Mouse (Mus musculus): ENCODE data around the gene Anapc7. TPM values are rescaled to one million over a fixed set of nuclear protein-coding genes. Genes with fewer than 3 reads are reported as not detected.

The Anapc7 gene
- polyA plus RNA-seq, 1 experiment from 2014 or later: 46.9 TPM

- Histone ChIP-seq H3K9me3 (replicated peaks) (no peaks in the 10 kb centered on the region), H3K4me1 (peaks cover 7% of the 10 kb centered on the region; the same call in 1 of the 2 replicates), H3K36me3 (peaks cover 99% of the 10 kb centered on the region), H3K4me2 (no peak overlapping the region), H3K9ac (no peak overlapping the region), H3K27me3 (no peaks in the 10 kb centered on the region), H3K27ac (no peak overlapping the region), H3K4me3 (replicated peaks) (no peak overlapping the region)
- 84% methylated on average over 4 of the region's 4 CpGs for WGBS
- no peak for ATAC-seq (replicated peaks; ENCODE audit: low FRiP score)
Observed at GRCm38 (mm10) chr5:122434541-122434940, 13.0 kb downstream of the Anapc7 start.

- H3K4me2 ChIP-seq: no peak overlapping the region
- peak overlapping the region; percentile 74 for H3K27ac ChIP-seq
- ATAC-seq (replicated peaks; ENCODE audit: low FRiP score): 0 out of 2 replicates have a peak, but pooled peaks have one; percentile 46
- no peak overlapping the region for H3K4me3 ChIP-seq (replicated peaks)
- H3K36me3 ChIP-seq: peaks cover 100% of the 10 kb centered on the region
- no peaks in the 10 kb centered on the region for H3K9me3 ChIP-seq (replicated peaks)
- no peak overlapping the region for H3K9ac ChIP-seq
- WGBS: 72% methylated on average over 19 of the region's 19 CpGs
- peaks cover 7% of the 10 kb centered on the region; the same call in 1 of the 2 replicates for H3K4me1 ChIP-seq
- no peaks in the 10 kb centered on the region for H3K27me3 ChIP-seq
Observed at GRCm38 (mm10) chr5:122439400-122440094, 18.1 kb downstream of the Anapc7 start.

GRCm38 (mm10) chr5:122440095-122440630 is 18.7 kb downstream of the Anapc7 start:
- H3K36me3 ChIP-seq: peaks cover 100% of the 10 kb centered on the region
- no peaks in the 10 kb centered on the region for H3K27me3 ChIP-seq
- H3K4me1 ChIP-seq: peaks cover 7% of the 10 kb centered on the region; the same call in 1 of the 2 replicates
- no peak for ATAC-seq (replicated peaks; ENCODE audit: low FRiP score)
- no peak overlapping the region for H3K4me3 ChIP-seq (replicated peaks)
- no peak overlapping the region for H3K4me2 ChIP-seq
- H3K9ac ChIP-seq: no peak overlapping the region
- no peaks in the 10 kb centered on the region for H3K9me3 ChIP-seq (replicated peaks)
- peak overlapping the region; percentile 74 for H3K27ac ChIP-seq
- 91% methylated on average over 12 of the region's 12 CpGs for WGBS

GRCm38 (mm10) chr5:122444492-122444891 is 23.0 kb downstream of the Anapc7 start:
- no peak for ATAC-seq (replicated peaks; ENCODE audit: low FRiP score)
- WGBS: 91% methylated on average over 10 of the region's 10 CpGs
- Histone ChIP-seq H3K9me3 (replicated peaks) (no peaks in the 10 kb centered on the region), H3K4me1 (peaks cover 1% of the 10 kb centered on the region; the same call in 1 of the 2 replicates), H3K4me2 (no peak overlapping the region), H3K4me3 (replicated peaks) (no peak overlapping the region), H3K27ac (no peak overlapping the region), H3K9ac (no peak overlapping the region), H3K27me3 (no peaks in the 10 kb centered on the region), H3K36me3 (peaks cover 87% of the 10 kb centered on the region)

- 87% methylated on average over 11 of the region's 11 CpGs for WGBS
- ATAC-seq (replicated peaks; ENCODE audit: low FRiP score): no peak
- H3K4me2 ChIP-seq: no peak overlapping the region
- no peaks in the 10 kb centered on the region for H3K27me3 ChIP-seq
- no peaks in the 10 kb centered on the region for H3K9me3 ChIP-seq (replicated peaks)
- H3K36me3 ChIP-seq: peaks cover 81% of the 10 kb centered on the region
- H3K9ac ChIP-seq: no peak overlapping the region
- H3K27ac ChIP-seq: no peak overlapping the region
- no peak overlapping the region for H3K4me3 ChIP-seq (replicated peaks)
- H3K4me1 ChIP-seq: no peaks in the 10 kb centered on the region
Observed at GRCm38 (mm10) chr5:122445051-122445610, 23.6 kb downstream of the Anapc7 start.

GRCm38 (mm10) chr5:122447857-122448256 is 26.4 kb downstream of the Anapc7 start:
- ATAC-seq (replicated peaks; ENCODE audit: low FRiP score): no peak
- no peaks in the 10 kb centered on the region for H3K9me3 ChIP-seq (replicated peaks)
- no peak overlapping the region for H3K4me3 ChIP-seq (replicated peaks)
- peaks cover 66% of the 10 kb centered on the region for H3K36me3 ChIP-seq
- no peak overlapping the region for H3K27ac ChIP-seq
- WGBS: 80% methylated on average over 8 of the region's 8 CpGs
- H3K27me3 ChIP-seq: no peaks in the 10 kb centered on the region
- no peak overlapping the region for H3K9ac ChIP-seq
- H3K4me1 ChIP-seq: no peaks in the 10 kb centered on the region
- H3K4me2 ChIP-seq: no peak overlapping the region

GRCm38 (mm10) chr5:122448869-122449268 is 27.4 kb downstream of the Anapc7 start:
- Histone ChIP-seq H3K9me3 (replicated peaks) (no peaks in the 10 kb centered on the region), H3K36me3 (peaks cover 66% of the 10 kb centered on the region), H3K9ac (no peak overlapping the region), H3K4me2 (no peak overlapping the region), H3K27me3 (no peaks in the 10 kb centered on the region), H3K4me1 (no peaks in the 10 kb centered on the region), H3K4me3 (replicated peaks) (no peak overlapping the region), H3K27ac (no peak overlapping the region)
- 77% methylated on average over 5 of the region's 5 CpGs for WGBS
- ATAC-seq (replicated peaks; ENCODE audit: low FRiP score): no peak

- ATAC-seq (replicated peaks; ENCODE audit: low FRiP score): no peak
- Histone ChIP-seq H3K4me1 (no peaks in the 10 kb centered on the region), H3K36me3 (peaks cover 66% of the 10 kb centered on the region), H3K9ac (no peak overlapping the region), H3K27ac (no peak overlapping the region), H3K4me2 (no peak overlapping the region), H3K27me3 (no peaks in the 10 kb centered on the region), H3K9me3 (replicated peaks) (no peaks in the 10 kb centered on the region), H3K4me3 (replicated peaks) (no peak overlapping the region)
- WGBS: 57% methylated on average over 7 of the region's 7 CpGs
Observed at GRCm38 (mm10) chr5:122449946-122450345, 28.5 kb downstream of the Anapc7 start.

GRCm38 (mm10) chr5:122450913-122451317 is 29.4 kb downstream of the Anapc7 start:
- no peak overlapping the region for H3K9ac ChIP-seq
- no peaks in the 10 kb centered on the region for H3K4me1 ChIP-seq
- H3K4me2 ChIP-seq: no peak overlapping the region
- peaks cover 66% of the 10 kb centered on the region for H3K36me3 ChIP-seq
- peak overlapping the region; percentile 2; the same call in 1 of the 2 replicates for H3K27ac ChIP-seq
- H3K4me3 ChIP-seq (replicated peaks): no peak overlapping the region
- no peaks in the 10 kb centered on the region for H3K9me3 ChIP-seq (replicated peaks)
- H3K27me3 ChIP-seq: no peaks in the 10 kb centered on the region
- WGBS: 65% methylated on average over 5 of the region's 5 CpGs
- ATAC-seq (replicated peaks; ENCODE audit: low FRiP score): no peak

- Histone ChIP-seq H3K27me3 (no peaks in the 10 kb centered on the region), H3K36me3 (peaks cover 66% of the 10 kb centered on the region), H3K27ac (no peak overlapping the region), H3K4me1 (no peaks in the 10 kb centered on the region), H3K9me3 (replicated peaks) (no peaks in the 10 kb centered on the region), H3K9ac (no peak overlapping the region), H3K4me2 (no peak overlapping the region), H3K4me3 (replicated peaks) (no peak overlapping the region)
- ATAC-seq (replicated peaks; ENCODE audit: low FRiP score): no peak
- 89% methylated on average over 5 of the region's 5 CpGs for WGBS
Observed at GRCm38 (mm10) chr5:122451324-122451723, 29.8 kb downstream of the Anapc7 start.

GRCm38 (mm10) chr5:122452194-122452593 is 30.7 kb downstream of the Anapc7 start:
- Histone ChIP-seq H3K9ac (no peak overlapping the region), H3K27ac (peak overlapping the region; percentile 32; the same call in 1 of the 2 replicates), H3K4me1 (no peaks in the 10 kb centered on the region), H3K4me2 (no peak overlapping the region), H3K36me3 (peaks cover 68% of the 10 kb centered on the region), H3K4me3 (replicated peaks) (no peak overlapping the region), H3K27me3 (no peaks in the 10 kb centered on the region), H3K9me3 (replicated peaks) (no peaks in the 10 kb centered on the region)
- WGBS: 76% methylated on average over 7 of the region's 7 CpGs
- ATAC-seq (replicated peaks; ENCODE audit: low FRiP score): no peak

GRCm38 (mm10) chr5:122453188-122453587 is 31.7 kb downstream of the Anapc7 start:
- H3K4me1 ChIP-seq: no peaks in the 10 kb centered on the region
- H3K9me3 ChIP-seq (replicated peaks): no peaks in the 10 kb centered on the region
- no peak overlapping the region for H3K9ac ChIP-seq
- H3K27ac ChIP-seq: no peak overlapping the region
- 78% methylated on average over 6 of the region's 6 CpGs for WGBS
- H3K27me3 ChIP-seq: no peaks in the 10 kb centered on the region
- no peak for ATAC-seq (replicated peaks; ENCODE audit: low FRiP score)
- peaks cover 76% of the 10 kb centered on the region for H3K36me3 ChIP-seq
- H3K4me3 ChIP-seq (replicated peaks): no peak overlapping the region
- H3K4me2 ChIP-seq: no peak overlapping the region
